Mouse (Mus musculus) megakaryocyte, embryonic 14.5 days (primary cell): ENCODE data around the gene Fgfr2.

Experiments
- FLI1 ChIP-seq: IDR thresholded peaks from 2 replicates; pipeline ENCODE4 v1.6.1; 2012; ENCODE audit warnings: low read length, inconsistent platforms, mixed read lengths
- GATA1 ChIP-seq: IDR thresholded peaks from 3 replicates; pipeline ENCODE4 v1.6.1; 2012; ENCODE audit warnings: mixed read lengths, low read length, inconsistent platforms, borderline replicate concordance

DNA sequence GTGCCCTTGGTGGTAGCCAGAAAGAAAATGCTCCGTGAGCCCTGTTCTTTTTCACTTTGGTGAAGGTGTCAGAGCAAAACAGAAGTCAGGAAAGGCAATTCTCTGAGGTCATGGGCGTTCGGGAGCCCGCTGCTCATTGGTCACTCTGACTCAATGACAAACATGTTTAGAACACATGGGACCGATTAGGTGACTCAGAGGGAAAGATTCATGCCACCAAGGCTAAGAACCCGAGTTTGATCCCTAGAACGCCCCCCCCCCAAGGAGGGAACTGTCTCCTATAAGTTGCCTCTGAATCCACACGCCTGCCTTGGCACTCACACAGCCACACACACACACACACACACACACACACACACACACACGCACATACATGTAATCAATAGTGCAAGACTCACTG lies 2329.5 kb downstream of the Fgfr2 start:
- TF ChIP-seq GATA1 (no peak), FLI1 (no peak)
